Mouse (Mus musculus) forebrain, embryonic 16.5 days (tissue): ENCODE data around the gene Rasa4. TPM values are rescaled to one million over a fixed set of nuclear protein-coding genes. Genes with fewer than 3 reads are reported as not detected.
A peak's percentile ranks its signal among the peaks of the same experiment; 100 is the strongest.

Source experiments
- ATAC-seq: fragments of 200-750 bp; cut with Nextera tagmentation; 2 replicates; pipeline ENCODE4 v1.8.0; 2017; ENCODE audit warnings: mild to moderate bottlenecking, moderate library complexity
- H3K27ac ChIP-seq: fragments of 300-500 bp; sonication (generic); 2 replicates; pipeline ENCODE4 v1.5.1; 2014; ENCODE audit warnings: low read length, control low read depth
- H3K27me3 ChIP-seq: fragments of 300-500 bp; sonication (generic); replicated peaks from 2 replicates; pipeline ENCODE4 v1.6.1; 2014; ENCODE audit warnings: low read length; ENCODE audit not compliant: control insufficient read depth, insufficient read depth
- H3K36me3 ChIP-seq: fragments of 300-500 bp; sonication (generic); 2 replicates; pipeline ENCODE4 v1.6.1; 2014; ENCODE audit not compliant: control insufficient read depth, insufficient read depth
- H3K4me1 ChIP-seq: fragments of 300-500 bp; sonication (generic); replicated peaks from 2 replicates; pipeline ENCODE4 v1.6.1; 2014; ENCODE audit warnings: low read length; ENCODE audit not compliant: control insufficient read depth, insufficient read depth
- H3K4me2 ChIP-seq: fragments of 300-500 bp; sonication (generic); 2 replicates; pipeline ENCODE4 v1.6.1; 2014; ENCODE audit warnings: mild to moderate bottlenecking, low read length, control low read depth
- H3K4me3 ChIP-seq: fragments of 300-500 bp; sonication (generic); replicated peaks from 2 replicates; pipeline ENCODE4 v1.5.1; 2014; ENCODE audit warnings: mild to moderate bottlenecking, low read length, control low read depth
- H3K9ac ChIP-seq: fragments of 300-500 bp; sonication (generic); replicated peaks from 2 replicates; pipeline ENCODE4 v1.6.1; 2014; ENCODE audit warnings: low read depth, low read length, control low read depth
- H3K9me3 ChIP-seq: fragments of 300-500 bp; sonication (generic); 2 replicates; pipeline ENCODE4 v1.6.1; 2016; ENCODE audit warnings: low read length; ENCODE audit not compliant: control insufficient read depth
- WGBS: fragments of 180-500 bp; shearing (Covaris S2); extraction: QIAGEN DNeasy Blood & Tissue Kit; methylation state at CpG from one replicate; pipeline ENCODE4 v1.1.7; 2014; 5-methylcytosine and 5-hydroxymethylcytosine counted together
- polyA plus RNA-seq: library from polyadenylated mRNA; unstranded; fragments of >200 nt; fragmentation: Nextera tagmentation; extraction: Ambion mirVana; gene quantifications from 2 replicates; pipeline ENCODE4 v1.2.1, GENCODE M21; 2015

The Rasa4 gene
- polyA plus RNA-seq, 1 experiment from 2014 or later = 9.1 TPM

GRCm38 (mm10) chr5:136078136-136078535 is 5.6 kb upstream of the Rasa4 start:
- ATAC-seq = no peak
- peaks cover 9% of the 10 kb centered on the region for H3K4me1 ChIP-seq
- no peaks in the 10 kb centered on the region for H3K9me3 ChIP-seq
- H3K4me2 ChIP-seq = no peak overlapping the region
- 96% methylated on average over 5 of the region's 5 CpGs for WGBS
- no peaks in the 10 kb centered on the region for H3K27me3 ChIP-seq
- H3K4me3 ChIP-seq = no peak overlapping the region
- H3K36me3 ChIP-seq = no peaks in the 10 kb centered on the region
- no peak overlapping the region for H3K27ac ChIP-seq
- no peak overlapping the region for H3K9ac ChIP-seq

- no peaks in the 10 kb centered on the region for H3K36me3 ChIP-seq
- no peak for ATAC-seq
- H3K4me2 ChIP-seq = no peak overlapping the region
- peaks cover 5% of the 10 kb centered on the region; the same call in 1 of the 2 replicates for H3K27me3 ChIP-seq
- no peak overlapping the region for H3K9ac ChIP-seq
- no peak overlapping the region for H3K4me3 ChIP-seq
- 81% methylated on average over 4 of the region's 4 CpGs for WGBS
- peaks cover 19% of the 10 kb centered on the region for H3K4me1 ChIP-seq
- no peak overlapping the region for H3K27ac ChIP-seq
- H3K9me3 ChIP-seq = no peaks in the 10 kb centered on the region
Observed at GRCm38 (mm10) chr5:136082345-136082744, 1.4 kb upstream of the Rasa4 start.

GRCm38 (mm10) chr5:136084144-136084881 is 597 bp downstream of the Rasa4 start:
- H3K4me2 ChIP-seq = peak overlapping the region; percentile 89
- H3K36me3 ChIP-seq = no peaks in the 10 kb centered on the region
- ATAC-seq = peak; percentile 29
- H3K27ac ChIP-seq = no peak overlapping the region
- H3K4me3 ChIP-seq = peak overlapping the region; percentile 61
- H3K27me3 ChIP-seq = peaks cover 5% of the 10 kb centered on the region; the same call in 1 of the 2 replicates
- peaks cover 19% of the 10 kb centered on the region for H3K4me1 ChIP-seq
- H3K9ac ChIP-seq = peak overlapping the region; percentile 64
- no peaks in the 10 kb centered on the region for H3K9me3 ChIP-seq
- WGBS = 2% methylated on average over 23 of the region's 23 CpGs

- Histone ChIP-seq H3K36me3 (no peaks in the 10 kb centered on the region), H3K9ac (no peak overlapping the region), H3K4me2 (peak overlapping the region; percentile 89), H3K9me3 (no peaks in the 10 kb centered on the region), H3K4me3 (peak overlapping the region; percentile 61), H3K4me1 (peaks cover 19% of the 10 kb centered on the region), H3K27ac (no peak overlapping the region), H3K27me3 (peaks cover 5% of the 10 kb centered on the region; the same call in 1 of the 2 replicates)
- no peak for ATAC-seq
- 9% methylated on average over 21 of the region's 21 CpGs for WGBS
Observed at GRCm38 (mm10) chr5:136084891-136085651, 1.4 kb downstream of the Rasa4 start.

GRCm38 (mm10) chr5:136086290-136086689 is 2.6 kb downstream of the Rasa4 start:
- Histone ChIP-seq H3K4me1 (peaks cover 19% of the 10 kb centered on the region), H3K9me3 (no peaks in the 10 kb centered on the region), H3K9ac (no peak overlapping the region), H3K27ac (no peak overlapping the region), H3K27me3 (peaks cover 5% of the 10 kb centered on the region; the same call in 1 of the 2 replicates), H3K36me3 (no peaks in the 10 kb centered on the region), H3K4me2 (no peak overlapping the region), H3K4me3 (no peak overlapping the region)
- ATAC-seq = no peak
- 92% methylated on average over 8 of the region's 8 CpGs for WGBS

GRCm38 (mm10) chr5:136088821-136089575 is 5.3 kb downstream of the Rasa4 start:
- no peak overlapping the region for H3K4me3 ChIP-seq
- H3K4me1 ChIP-seq = peaks cover 16% of the 10 kb centered on the region
- no peaks in the 10 kb centered on the region for H3K36me3 ChIP-seq
- no peak overlapping the region for H3K9ac ChIP-seq
- no peak overlapping the region for H3K27ac ChIP-seq
- ATAC-seq = no peak
- H3K9me3 ChIP-seq = no peaks in the 10 kb centered on the region
- WGBS = 14% methylated on average over 14 of the region's 14 CpGs
- H3K4me2 ChIP-seq = no peak overlapping the region
- peaks cover 5% of the 10 kb centered on the region; the same call in 1 of the 2 replicates for H3K27me3 ChIP-seq

- ATAC-seq = no peak
- Histone ChIP-seq H3K4me3 (no peak overlapping the region), H3K27ac (no peak overlapping the region), H3K9ac (no peak overlapping the region), H3K36me3 (no peaks in the 10 kb centered on the region), H3K4me1 (no peaks in the 10 kb centered on the region), H3K9me3 (no peaks in the 10 kb centered on the region), H3K4me2 (no peak overlapping the region), H3K27me3 (no peaks in the 10 kb centered on the region)
- 74% methylated on average over 5 of the region's 5 CpGs for WGBS
Observed at GRCm38 (mm10) chr5:136091927-136092326, 8.2 kb downstream of the Rasa4 start.

GRCm38 (mm10) chr5:136094249-136095010 is 10.7 kb downstream of the Rasa4 start:
- Histone ChIP-seq H3K4me2 (no peak overlapping the region), H3K9ac (no peak overlapping the region), H3K4me1 (no peaks in the 10 kb centered on the region), H3K36me3 (no peaks in the 10 kb centered on the region), H3K27ac (no peak overlapping the region), H3K4me3 (no peak overlapping the region), H3K9me3 (no peaks in the 10 kb centered on the region), H3K27me3 (no peaks in the 10 kb centered on the region)
- WGBS = 46% methylated on average over 8 of the region's 8 CpGs
- ATAC-seq = no peak
